Mouse (Mus musculus) hindbrain, embryonic 14.5 days (tissue): ENCODE measurements around the gene Prr27. TPM values are rescaled to one million over a fixed set of nuclear protein-coding genes. Genes with fewer than 3 reads are reported as not detected.

ENCODE experiments used
- ATAC-seq: fragments of 200-750 bp; cut with Nextera tagmentation; 2 replicates; pipeline ENCODE4 v1.8.0; 2017; ENCODE audit warnings: moderate number of reproducible peaks, mild to moderate bottlenecking, moderate TSS enrichment, moderate library complexity; ENCODE audit not compliant: low FRiP score
- DNase-seq: peaks from one replicate; pipeline ENCODE4 v3.0.0-alpha.2; 2015; ENCODE audit warnings: low spot score
- H3K27ac ChIP-seq: fragments of 300-500 bp; sonication (generic); 2 replicates; pipeline ENCODE4 v1.5.1; 2014; ENCODE audit warnings: mild to moderate bottlenecking, moderate library complexity
- H3K27me3 ChIP-seq: fragments of 300-500 bp; sonication (generic); 2 replicates; pipeline ENCODE4 v1.6.1; 2014; ENCODE audit warnings: mild to moderate bottlenecking, low read length, mixed read lengths; ENCODE audit not compliant: control insufficient read depth, insufficient read depth
- H3K36me3 ChIP-seq: fragments of 300-500 bp; sonication (generic); replicated peaks from 2 replicates; pipeline ENCODE4 v1.6.1; 2014; ENCODE audit not compliant: control insufficient read depth, insufficient read depth
- H3K4me1 ChIP-seq: fragments of 300-500 bp; sonication (generic); replicated peaks from 2 replicates; pipeline ENCODE4 v1.6.1; 2014; ENCODE audit warnings: antibody characterized with exemption, low read length, mixed read lengths; ENCODE audit not compliant: control insufficient read depth, insufficient read depth
- H3K4me2 ChIP-seq: fragments of 300-500 bp; sonication (generic); replicated peaks from 2 replicates; pipeline ENCODE4 v1.6.1; 2014; ENCODE audit warnings: mild to moderate bottlenecking, moderate library complexity
- H3K4me3 ChIP-seq: fragments of 300-500 bp; sonication (generic); replicated peaks from 2 replicates; pipeline ENCODE4 v1.5.1; 2014; ENCODE audit warnings: mild to moderate bottlenecking, low read length
- H3K9ac ChIP-seq: fragments of 300-500 bp; sonication (generic); 2 replicates; pipeline ENCODE4 v1.6.1; 2014
- H3K9me3 ChIP-seq: fragments of 300-500 bp; sonication (generic); 2 replicates; pipeline ENCODE4 v1.6.1; 2016; ENCODE audit warnings: low read length; ENCODE audit not compliant: control insufficient read depth
- WGBS: fragments of 180-500 bp; shearing (Covaris S2); extraction: QIAGEN DNeasy Blood & Tissue Kit; methylation state at CpG from one replicate; pipeline ENCODE4 v1.1.7; 2014; 5-methylcytosine and 5-hydroxymethylcytosine counted together
- polyA plus RNA-seq: library from polyadenylated mRNA; unstranded; fragments of >200 nt; fragmentation: Nextera tagmentation; extraction: Ambion mirVana; gene quantifications from 2 replicates; pipeline ENCODE4 v1.2.1, GENCODE M21; 2014

The Prr27 gene
- polyA plus RNA-seq = not detected in 2 replicates

- H3K9ac ChIP-seq = no peak within 1 kb of the TSS
- 80% methylated on average over 1 of the region's 1 CpGs for WGBS
- no peak within 1 kb of the TSS for H3K4me2 ChIP-seq
- H3K27me3 ChIP-seq = no peaks in the 10 kb centered on the region
- no peaks in the 10 kb centered on the region for H3K4me1 ChIP-seq
- ATAC-seq (no peak), DNase-seq (no peak)
- H3K4me3 ChIP-seq = no peak within 1 kb of the TSS
- no peaks in the 10 kb centered on the region for H3K9me3 ChIP-seq
- H3K27ac ChIP-seq = no peak within 1 kb of the TSS
- no peaks in the 10 kb centered on the region for H3K36me3 ChIP-seq
Measured at GRCm38 (mm10) chr5:87825386-87825785, at the start of gene Prr27. Gene Prr27 (plus strand): TSS chr5:87825686.

GRCm38 (mm10) chr5:87782731-87783130 is 42.8 kb upstream of the Prr27 start:
- ATAC-seq = no peak
- Histone ChIP-seq H3K4me3 (no peak overlapping the region), H3K4me1 (no peaks in the 10 kb centered on the region), H3K9ac (no peak overlapping the region), H3K9me3 (no peaks in the 10 kb centered on the region), H3K27me3 (no peaks in the 10 kb centered on the region), H3K4me2 (no peak overlapping the region), H3K27ac (no peak overlapping the region), H3K36me3 (no peaks in the 10 kb centered on the region)
- WGBS = 68% methylated on average over 4 of the region's 4 CpGs
- DNase-seq = peak; percentile 37

- no peak for DNase-seq
- Histone ChIP-seq H3K27me3 (no peaks in the 10 kb centered on the region), H3K36me3 (no peaks in the 10 kb centered on the region), H3K9me3 (no peaks in the 10 kb centered on the region), H3K27ac (no peak within 1 kb of the TSS), H3K4me1 (no peaks in the 10 kb centered on the region), H3K9ac (no peak within 1 kb of the TSS), H3K4me2 (no peak within 1 kb of the TSS), H3K4me3 (no peak within 1 kb of the TSS)
- WGBS = 80% methylated on average over 2 of the region's 2 CpGs
- ATAC-seq = no peak
Measured at GRCm38 (mm10) chr5:87807782-87808181, 17.7 kb upstream of the Prr27 start, which contains the start of gene Csn1s2b. Gene Csn1s2b (plus strand): TSS chr5:87808082.

- Histone ChIP-seq H3K4me1 (no peaks in the 10 kb centered on the region), H3K4me3 (no peak overlapping the region), H3K4me2 (no peak overlapping the region), H3K27me3 (no peaks in the 10 kb centered on the region), H3K27ac (no peak overlapping the region), H3K36me3 (no peaks in the 10 kb centered on the region), H3K9ac (no peak overlapping the region), H3K9me3 (no peaks in the 10 kb centered on the region)
- 68% methylated on average over 2 of the region's 2 CpGs for WGBS
- no peak for DNase-seq
- no peak for ATAC-seq
Measured at GRCm38 (mm10) chr5:87809253-87809652, 16.2 kb upstream of the Prr27 start.

GRCm38 (mm10) chr5:87855136-87855716 is 29.7 kb downstream of the Prr27 start:
- Histone ChIP-seq H3K27ac (no peak overlapping the region), H3K9me3 (no peaks in the 10 kb centered on the region), H3K4me1 (no peaks in the 10 kb centered on the region), H3K4me3 (no peak overlapping the region), H3K9ac (no peak overlapping the region), H3K27me3 (no peaks in the 10 kb centered on the region), H3K4me2 (no peak overlapping the region), H3K36me3 (no peaks in the 10 kb centered on the region)
- no peak for DNase-seq
- ATAC-seq = no peak
- 79% methylated on average over 3 of the region's 3 CpGs for WGBS

GRCm38 (mm10) chr5:87870084-87870483 is 44.6 kb downstream of the Prr27 start:
- no peak overlapping the region for H3K27ac ChIP-seq
- ATAC-seq (no peak), DNase-seq (no peak)
- no peaks in the 10 kb centered on the region for H3K36me3 ChIP-seq
- 53% methylated on average over 2 of the region's 2 CpGs for WGBS
- H3K4me1 ChIP-seq = no peaks in the 10 kb centered on the region
- H3K27me3 ChIP-seq = no peaks in the 10 kb centered on the region
- H3K4me3 ChIP-seq = no peak overlapping the region
- H3K9me3 ChIP-seq = no peaks in the 10 kb centered on the region
- H3K4me2 ChIP-seq = no peak overlapping the region
- no peak overlapping the region for H3K9ac ChIP-seq

GRCm38 (mm10) chr5:87871423-87871822 is 45.9 kb downstream of the Prr27 start:
- Histone ChIP-seq H3K4me1 (no peaks in the 10 kb centered on the region), H3K36me3 (no peaks in the 10 kb centered on the region), H3K9me3 (no peaks in the 10 kb centered on the region), H3K4me3 (no peak overlapping the region), H3K27ac (no peak overlapping the region), H3K27me3 (no peaks in the 10 kb centered on the region), H3K4me2 (no peak overlapping the region), H3K9ac (no peak overlapping the region)
- no peak for DNase-seq
- ATAC-seq = no peak
- 30% methylated on average over 4 of the region's 4 CpGs for WGBS

GRCm38 (mm10) chr5:87884729-87885128 is 59.2 kb downstream of the Prr27 start, which contains the start of gene Odam:
Gene Odam (plus strand): TSS chr5:87885029.
- H3K4me1 ChIP-seq = no peaks in the 10 kb centered on the region
- DNase-seq (no peak), ATAC-seq (no peak)
- H3K27me3 ChIP-seq = no peaks in the 10 kb centered on the region
- no peaks in the 10 kb centered on the region for H3K36me3 ChIP-seq
- no peak within 1 kb of the TSS for H3K4me3 ChIP-seq
- 93% methylated on average over 1 of the region's 1 CpGs for WGBS
- no peak within 1 kb of the TSS for H3K4me2 ChIP-seq
- H3K9ac ChIP-seq = no peak within 1 kb of the TSS
- H3K9me3 ChIP-seq = no peaks in the 10 kb centered on the region
- no peak within 1 kb of the TSS for H3K27ac ChIP-seq
